In the genomic region with DNA sequence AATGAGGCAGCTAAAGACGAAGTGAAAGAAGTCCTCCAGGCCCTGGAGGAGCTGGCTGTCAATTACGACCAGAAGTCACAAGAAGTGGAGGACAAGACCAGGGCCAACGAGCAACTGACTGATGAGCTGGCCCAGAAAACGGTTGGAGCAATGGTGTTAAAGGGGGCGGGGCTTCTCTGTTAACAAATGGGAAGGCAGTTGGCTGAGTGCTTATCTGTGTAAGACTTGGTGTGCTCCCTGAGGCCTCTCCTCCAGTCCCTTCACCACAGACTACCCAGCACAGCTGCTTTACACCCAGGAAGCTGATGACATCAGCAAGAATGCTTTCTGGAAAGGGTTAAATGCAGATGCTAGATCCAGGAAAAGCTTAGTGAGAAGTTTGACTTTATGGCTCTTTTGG, we compare ENCODE assay signal across 1 mouse cellular context.
A peak's percentile ranks its signal among the peaks of the same experiment; 100 is the strongest.
TF ChIP-seq lines count a peak whose summit lies in the region.

No protein-coding gene starts in this region.

TF ChIP-seq in MEL, 35 proteins besides CTCF, POLR2A, EP300 and RAD21 (continued from another document):
- TF ChIP-seq MEF2A (IDR thresholded peaks at IDR 0.05; ENCODE audit: extremely low read depth, insufficient replicate concordance, low read depth, low read length, poor library complexity, severe bottlenecking) (peak; percentile 44; the same call in 1 of the 2 replicates), CHD2 (IDR thresholded peaks at IDR 0.05; ENCODE audit: low read length) (no peak), RCOR1 (IDR thresholded peaks at IDR 0.05; ENCODE audit: low read depth, low read length) (peak; percentile 35; the same call in 1 of the 2 replicates), NELFE (IDR thresholded peaks at IDR 0.05; ENCODE audit: low read depth, low read length) (peak; percentile 92), MYC (IDR thresholded peaks at IDR 0.05; ENCODE audit: low read depth, low read length) (no peak), HCFC1 (IDR thresholded peaks at IDR 0.05; ENCODE audit: low read depth, low read length) (peak; percentile 53; the same call in 1 of the 2 replicates), UBTF (IDR thresholded peaks at IDR 0.05; ENCODE audit: borderline replicate concordance, insufficient read depth, low read depth, low read length) (no peak), POLR2AphosphoS2 (IDR thresholded peaks at IDR 0.05; ENCODE audit: low read length) (peak; percentile 94), JUND (IDR thresholded peaks at IDR 0.05; ENCODE audit: low read depth, low read length) (no peak), MAZ (IDR thresholded peaks at IDR 0.05; ENCODE audit: low read depth, low read length) (no peak)
